Mouse (Mus musculus) G1E (cell line): ENCODE results near the gene Tmem168.

Source experiments
- CTCF ChIP-seq: IDR thresholded peaks from 2 replicates; pipeline ENCODE4 v1.5.1; 2012; ENCODE audit warnings: low read depth, low read length, inconsistent platforms, mixed read lengths
- GATA1 ChIP-seq: IDR thresholded peaks from 2 replicates; pipeline ENCODE4 v1.6.1; 2012; ENCODE audit warnings: borderline replicate concordance, low read length, inconsistent platforms, mixed read lengths
- TAL1 ChIP-seq: conservative IDR thresholded peaks from 2 replicates; pipeline ENCODE4 v1.6.1; 2012; ENCODE audit warnings: low read depth, low read length, inconsistent platforms, mixed read lengths

- TF ChIP-seq GATA1 (no peak), CTCF (no peak), TAL1 (no peak)
Measured at GRCm38 (mm10) chr6:13537275-13537964, 70.5 kb downstream of the Tmem168 start.
